Mouse (Mus musculus) fat pad, adult 2 months (tissue): ENCODE results near the gene Slc6a9.

Source experiments
- DNase-seq: peaks from one replicate; pipeline ENCODE4 v3.0.0-alpha.2; 2011; ENCODE audit warnings: low read depth, low spot score; ENCODE audit errors: extremely low read depth

Slc6a9 gene

GRCm38 (mm10) chr4:117908834-117909453, 74.6 kb downstream of the Slc6a9 start:
- no peak for DNase-seq

GRCm38 (mm10) chr4:117912131-117912561, 77.8 kb downstream of the Slc6a9 start:
- DNase-seq = no peak

GRCm38 (mm10) chr4:117912685-117913273, 78.5 kb downstream of the Slc6a9 start:
- DNase-seq = peak; percentile 30

- DNase-seq = no peak
These were observed 79.1 kb downstream of the Slc6a9 start for GRCm38 (mm10) chr4:117913421-117913820.

DNA sequence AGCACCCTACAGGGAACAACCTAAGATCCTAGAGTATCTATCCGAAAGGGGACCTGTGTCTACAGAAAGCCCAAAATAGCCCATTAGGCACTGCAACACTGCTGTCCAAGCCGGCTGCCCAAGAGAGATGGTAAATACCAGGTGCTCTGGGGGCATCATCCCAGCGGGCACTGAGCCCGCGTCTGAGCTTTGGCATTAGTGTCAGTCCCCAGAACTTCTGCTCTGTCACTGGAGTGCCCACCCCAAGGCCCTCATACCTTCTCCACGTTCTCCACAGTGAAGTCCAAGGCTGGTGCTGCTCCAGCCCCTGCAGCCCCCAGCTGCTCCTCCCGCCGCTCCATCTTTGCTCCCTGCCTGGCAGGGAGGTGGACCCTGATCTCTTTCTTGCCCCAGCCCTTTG, 79.7 kb downstream of the Slc6a9 start:
- no peak for DNase-seq

DNA sequence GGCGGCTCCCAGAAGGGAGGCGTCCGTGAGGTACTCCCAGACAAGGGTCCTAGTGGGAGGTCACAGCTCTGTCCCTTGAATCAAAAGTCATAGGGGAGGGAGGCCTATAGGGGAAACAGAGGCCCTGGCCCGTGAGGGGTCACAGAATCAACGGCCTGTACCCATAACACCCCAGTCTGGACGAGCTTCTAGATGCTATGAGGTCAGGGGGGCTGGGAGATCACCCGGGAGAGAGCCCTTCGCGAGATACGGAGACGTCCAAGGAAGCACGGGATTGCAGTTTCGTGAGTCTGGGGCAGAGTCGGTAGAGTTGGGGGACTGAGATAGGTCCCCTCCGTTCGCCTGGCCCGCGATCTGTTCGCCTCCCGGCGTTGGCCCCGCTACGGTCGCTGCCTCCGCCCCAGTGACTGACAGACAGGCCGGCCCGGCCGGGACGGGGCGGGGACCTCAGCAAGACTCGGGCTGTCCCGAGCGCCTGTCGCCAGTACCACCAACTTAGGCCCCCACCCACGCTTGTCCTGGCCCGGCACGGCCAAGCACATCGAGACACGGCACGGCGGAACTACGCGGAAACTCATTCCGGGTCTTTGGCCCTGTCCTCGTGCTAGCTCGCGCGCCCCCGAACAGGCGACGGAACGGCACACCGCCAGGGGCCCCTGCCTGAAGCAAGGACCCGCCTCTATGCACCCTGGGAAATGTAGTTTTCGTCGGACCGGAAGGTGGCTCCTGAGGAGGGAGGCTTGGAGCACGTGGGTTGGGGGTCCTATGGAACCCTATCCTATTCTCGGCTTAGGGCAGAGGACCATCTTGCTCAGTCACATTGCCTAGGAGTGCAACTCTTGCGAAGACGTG, 80.5 kb downstream of the Slc6a9 start, which contains the start of gene Ipo13:
Gene Ipo13 (minus strand): TSS at position 409 of the 852 bp plus-strand sequence.
- no peak for DNase-seq

GRCm38 (mm10) chr4:117915489-117916105, 81.3 kb downstream of the Slc6a9 start:
- no peak for DNase-seq

DNA sequence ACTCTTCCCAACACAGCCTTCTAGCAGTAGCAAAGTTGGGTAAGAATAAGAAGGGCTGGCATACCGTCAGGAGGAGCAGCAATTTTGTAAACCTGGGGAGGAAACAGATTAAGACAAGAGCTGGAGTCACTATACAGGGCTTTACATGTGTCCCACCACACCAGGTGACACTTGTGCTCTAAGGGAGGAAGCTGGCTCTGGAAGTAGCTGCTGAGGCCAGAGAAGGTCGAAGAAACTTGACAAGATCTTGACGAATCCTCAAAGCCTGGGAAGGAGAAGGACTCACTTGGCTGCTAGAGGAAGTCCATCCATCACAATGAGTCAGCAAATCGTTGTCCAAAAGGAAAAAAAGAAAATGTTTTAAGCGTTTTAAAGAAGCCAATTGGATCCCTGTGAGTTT, 82.1 kb downstream of the Slc6a9 start:
- DNase-seq = no peak

DNA sequence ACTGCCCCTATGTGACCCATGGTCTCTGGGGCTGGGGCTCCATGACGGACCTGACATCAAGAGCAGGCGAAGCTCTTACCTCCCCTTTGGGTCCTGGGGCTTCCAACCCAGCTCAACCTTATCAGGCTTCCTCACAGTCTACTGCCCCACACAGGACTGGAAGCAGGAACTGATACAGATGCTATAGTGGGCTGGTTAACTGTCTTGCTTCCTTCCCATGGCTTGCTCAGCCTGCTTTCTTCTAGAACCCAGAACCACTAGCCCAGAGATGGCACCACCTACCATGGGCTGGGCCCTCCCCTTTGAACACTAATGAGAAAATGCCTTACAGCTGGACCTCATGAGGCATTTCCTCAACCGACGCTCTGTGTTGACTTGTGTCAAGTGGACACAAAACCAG, 83.1 kb downstream of the Slc6a9 start:
- no peak for DNase-seq

DNA sequence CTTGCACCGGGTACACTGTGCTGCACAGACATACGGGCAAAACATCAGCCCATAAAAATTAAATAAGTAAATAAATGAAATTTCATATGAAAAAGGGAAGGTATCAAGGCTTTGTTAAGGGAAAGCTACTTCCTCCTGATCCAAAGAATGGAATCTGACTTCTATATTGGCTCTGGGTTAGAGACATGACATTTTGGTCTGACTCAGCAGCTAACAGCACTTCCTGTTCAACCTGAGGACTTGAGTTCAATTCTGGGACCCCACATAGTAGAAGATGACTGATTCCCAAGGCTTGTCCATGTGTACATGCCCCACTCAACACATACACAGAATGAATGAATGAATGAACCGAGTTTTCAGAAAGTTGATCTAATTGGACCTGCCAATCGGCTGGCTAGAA, 83.5 kb downstream of the Slc6a9 start:
- DNase-seq = no peak

- no peak for DNase-seq
These were observed 84.0 kb downstream of the Slc6a9 start for GRCm38 (mm10) chr4:117918261-117918660.

GRCm38 (mm10) chr4:117918762-117919161, 84.5 kb downstream of the Slc6a9 start:
- no peak for DNase-seq

- DNase-seq = no peak
These were observed 87.1 kb downstream of the Slc6a9 start for GRCm38 (mm10) chr4:117921358-117921757.

GRCm38 (mm10) chr4:117923450-117923849, 89.1 kb downstream of the Slc6a9 start:
- DNase-seq = no peak
